Mouse (Mus musculus) heart, embryonic 14.5 days (tissue): ENCODE results near the gene Gas2l1. TPM values are rescaled to one million over a fixed set of nuclear protein-coding genes. Genes with fewer than 3 reads are reported as not detected.

Source experiments
- ATAC-seq: fragments of 200-750 bp; cut with Nextera tagmentation; 2 replicates; pipeline ENCODE4 v1.8.0; 2017; ENCODE audit warnings: low read depth, moderate TSS enrichment; ENCODE audit not compliant: insufficient number of reproducible peaks, insufficient read depth, low FRiP score
- H3K27ac ChIP-seq, 2 experiments: fragments of 200-500 bp in 1 of 2; fragments of 300-500 bp in 1 of 2; sonication (generic) in 1 of 2; replicated peaks in 1 of 2; 2 replicates each; pipeline ENCODE4 v1.5.1; 2012 to 2014; ENCODE audit warnings: low read depth in 2 of 2, low read length in 2 of 2, control low read depth in 1 of 2, mild to moderate bottlenecking in 1 of 2, mixed read lengths in 1 of 2; ENCODE audit not compliant: control insufficient read depth in 1 of 2, insufficient read depth in 1 of 2
- H3K27me3 ChIP-seq: fragments of 300-500 bp; sonication (generic); 2 replicates; pipeline ENCODE4 v1.6.1; 2014; ENCODE audit warnings: mild to moderate bottlenecking, low read length, control low read depth; ENCODE audit not compliant: control insufficient read depth, insufficient read depth
- H3K36me3 ChIP-seq: fragments of 300-500 bp; sonication (generic); 2 replicates; pipeline ENCODE4 v1.6.1; 2014; ENCODE audit warnings: mild to moderate bottlenecking, control low read depth, low read length, mixed read lengths; ENCODE audit not compliant: control insufficient read depth, insufficient read depth
- H3K4me1 ChIP-seq, 2 experiments: fragments of 200-500 bp in 1 of 2; fragments of 300-500 bp in 1 of 2; sonication (generic) in 1 of 2; 2 replicates each; pipeline ENCODE4 v1.6.1; 2012 to 2014; ENCODE audit warnings: low read length in 2 of 2, control low read depth in 1 of 2, mixed read lengths in 1 of 2; ENCODE audit not compliant: control insufficient read depth in 2 of 2, insufficient read depth in 2 of 2
- H3K4me2 ChIP-seq: fragments of 300-500 bp; sonication (generic); 2 replicates; pipeline ENCODE4 v1.6.1; 2014; ENCODE audit warnings: mild to moderate bottlenecking, low read length
- H3K4me3 ChIP-seq, 2 experiments: fragments of 200-500 bp in 1 of 2; fragments of 300-500 bp in 1 of 2; sonication (generic) in 1 of 2; 2 replicates each; pipeline ENCODE4 v1.5.1; 2012 to 2014; ENCODE audit warnings: low read length in 2 of 2, mild to moderate bottlenecking in 2 of 2, control low read depth in 1 of 2, low read depth in 1 of 2, moderate library complexity in 1 of 2; ENCODE audit not compliant: control insufficient read depth in 1 of 2, insufficient read depth in 1 of 2
- H3K9ac ChIP-seq: fragments of 300-500 bp; sonication (generic); 2 replicates; pipeline ENCODE4 v1.6.1; 2014; ENCODE audit warnings: mild to moderate bottlenecking, low read length
- H3K9me3 ChIP-seq: fragments of 300-500 bp; sonication (generic); 2 replicates; pipeline ENCODE4 v1.6.1; 2016; ENCODE audit warnings: low read length, control low read depth; ENCODE audit not compliant: control insufficient read depth
- WGBS: fragments of 180-500 bp; shearing (Covaris S2); extraction: QIAGEN DNeasy Blood & Tissue Kit; methylation state at CpG from one replicate; pipeline ENCODE4 v1.1.7; 2014; 5-methylcytosine and 5-hydroxymethylcytosine counted together
- polyA plus RNA-seq: library from polyadenylated mRNA; unstranded; fragments of >200 nt; fragmentation: Nextera tagmentation; extraction: Ambion mirVana; gene quantifications from 2 replicates; pipeline ENCODE4 v1.2.1, GENCODE M21; 2014

Gas2l1 gene
- polyA plus RNA-seq, 1 experiment from 2014 or later: 24.6 TPM

GRCm38 (mm10) chr11:5100283-5100682, 35.2 kb upstream of the Gas2l1 start:
- H3K27ac ChIP-seq: peak overlapping the region; percentile 53 to 98
- H3K4me1 ChIP-seq: peaks cover 11 to 28% of the 10 kb centered on the region in 2 experiments
- peaks cover 29% of the 10 kb centered on the region for H3K36me3 ChIP-seq
- no peaks in the 10 kb centered on the region for H3K27me3 ChIP-seq
- peak overlapping the region; percentile 90 for H3K4me2 ChIP-seq
- no peak for ATAC-seq
- WGBS: 3% methylated on average over 7 of the region's 7 CpGs
- peak overlapping the region; percentile 100 for H3K9ac ChIP-seq
- H3K9me3 ChIP-seq: no peaks in the 10 kb centered on the region
- peak overlapping the region; percentile 67 to 98 for H3K4me3 ChIP-seq

DNA sequence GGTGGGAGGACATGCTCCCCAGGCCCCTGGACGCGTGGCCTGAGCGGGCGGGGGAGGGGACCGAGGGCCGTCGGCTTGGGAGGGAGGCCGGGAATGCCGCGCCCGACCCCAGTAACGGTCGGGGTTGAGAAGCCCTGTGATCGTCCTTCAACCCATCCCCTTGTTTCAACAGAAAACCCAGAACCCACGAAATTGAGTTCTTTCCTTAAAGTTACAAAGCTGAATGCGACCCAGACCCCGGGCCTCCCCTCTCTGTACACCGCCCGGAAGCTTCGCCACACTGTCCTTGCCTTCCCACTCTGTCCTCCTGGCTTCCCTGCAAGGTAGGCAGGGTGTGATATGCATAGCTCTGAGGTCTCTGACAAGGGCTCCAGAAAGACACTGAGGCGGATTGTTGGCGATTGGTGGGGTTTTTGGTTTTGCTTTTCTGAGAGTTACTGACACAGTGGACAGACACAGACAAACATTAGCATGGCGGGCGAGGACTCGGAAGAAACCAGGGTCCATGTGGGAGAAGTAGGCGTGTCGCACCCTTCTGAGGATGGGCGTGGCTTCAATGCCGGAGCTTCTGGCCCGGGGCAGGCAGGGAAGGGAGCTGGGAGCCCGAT, 34.6 kb upstream of the Gas2l1 start:
- Histone ChIP-seq H3K36me3 (peaks cover 24% of the 10 kb centered on the region), H3K4me2 (peak overlapping the region; percentile 90), H3K27ac (peak overlapping the region; percentile 95 to 98), H3K9ac (peak overlapping the region; percentile 100), H3K4me1 (peaks cover 11 to 28% of the 10 kb centered on the region in 2 experiments), H3K27me3 (no peaks in the 10 kb centered on the region), H3K4me3 (peak overlapping the region; percentile 67 to 98), H3K9me3 (no peaks in the 10 kb centered on the region)
- ATAC-seq: peak; percentile 76
- WGBS: under 1% methylated on average over 31 of the region's 31 CpGs

- peak within 1 kb of the TSS; percentile 67 to 98 for H3K4me3 ChIP-seq
- H3K36me3 ChIP-seq: peaks cover 18% of the 10 kb centered on the region
- H3K9ac ChIP-seq: peak within 1 kb of the TSS; percentile 100
- H3K27ac ChIP-seq: peak within 1 kb of the TSS; percentile 95 to 98
- H3K4me2 ChIP-seq: peak within 1 kb of the TSS; percentile 94
- peaks cover 11 to 28% of the 10 kb centered on the region in 2 experiments for H3K4me1 ChIP-seq
- under 1% methylated on average over 84 of the region's 92 CpGs for WGBS
- no peaks in the 10 kb centered on the region for H3K27me3 ChIP-seq
- peak; percentile 88 for ATAC-seq
- H3K9me3 ChIP-seq: no peaks in the 10 kb centered on the region
Measured at GRCm38 (mm10) chr11:5098736-5099542, 33.8 kb upstream of the Gas2l1 start, which contains the start of the genes Rhbdd3 and Ewsr1. Rhbdd3 (plus strand) TSS chr11:5098926. Ewsr1 (minus strand) TSS chr11:5099266.

DNA sequence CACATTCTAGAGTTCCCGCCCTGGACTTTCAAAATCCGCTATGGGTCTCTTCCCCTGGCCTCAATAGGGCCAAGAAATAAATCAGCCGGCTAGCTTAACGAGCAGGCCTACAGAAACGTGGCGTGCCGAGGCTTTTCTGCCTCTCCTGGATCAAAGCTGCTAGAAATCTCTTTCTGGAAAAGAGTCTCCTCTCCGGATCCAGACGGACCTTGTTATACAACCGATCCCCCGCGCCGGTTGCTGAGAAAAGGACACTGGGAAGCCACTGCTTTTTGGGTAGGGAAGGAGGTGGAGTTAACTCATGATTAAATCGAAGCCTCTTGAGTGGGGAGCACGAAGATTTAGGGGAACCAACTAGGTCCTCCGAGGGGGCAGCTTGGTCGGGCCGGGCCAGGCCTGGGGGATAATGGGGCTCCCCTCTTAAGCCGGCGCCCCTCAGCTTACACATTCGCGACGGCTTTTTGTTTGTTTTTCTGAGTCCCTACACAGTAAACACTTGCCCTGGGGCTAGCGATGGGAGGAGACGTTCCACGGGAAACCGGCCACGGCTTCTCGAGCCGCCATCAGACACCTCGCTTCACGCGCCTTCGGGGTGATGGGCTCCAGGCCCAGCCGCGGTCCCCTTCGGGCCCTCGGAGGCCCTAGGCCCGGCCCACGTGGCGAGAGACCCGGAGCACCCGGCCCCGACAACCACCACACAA, 33.1 kb upstream of the Gas2l1 start:
- H3K4me3 ChIP-seq: peak overlapping the region; percentile 67 to 98
- no peaks in the 10 kb centered on the region for H3K9me3 ChIP-seq
- peaks cover 17% of the 10 kb centered on the region for H3K36me3 ChIP-seq
- peak overlapping the region; percentile 95 to 98 for H3K27ac ChIP-seq
- under 1% methylated on average over 44 of the region's 44 CpGs for WGBS
- peaks cover 11 to 28% of the 10 kb centered on the region in 2 experiments for H3K4me1 ChIP-seq
- peak; percentile 16; the same call in 1 of the 2 replicates for ATAC-seq
- no peaks in the 10 kb centered on the region for H3K27me3 ChIP-seq
- H3K4me2 ChIP-seq: peak overlapping the region; percentile 94
- peak overlapping the region; percentile 100 for H3K9ac ChIP-seq

GRCm38 (mm10) chr11:5096480-5097020, 31.4 kb upstream of the Gas2l1 start:
- H3K9ac ChIP-seq: peak overlapping the region; percentile 100
- H3K4me1 ChIP-seq: peaks cover 11 to 28% of the 10 kb centered on the region in 2 experiments
- H3K4me2 ChIP-seq: peak overlapping the region; percentile 94
- no peak for ATAC-seq
- WGBS: 49% methylated on average over 8 of the region's 8 CpGs
- H3K36me3 ChIP-seq: peaks cover 29% of the 10 kb centered on the region
- H3K27me3 ChIP-seq: no peaks in the 10 kb centered on the region
- H3K4me3 ChIP-seq: peak overlapping the region in 1 of 2 experiments; percentile 98; a peak in 2 of 4 replicates
- H3K27ac ChIP-seq: no peak overlapping the region
- H3K9me3 ChIP-seq: no peaks in the 10 kb centered on the region

- Histone ChIP-seq H3K27me3 (no peaks in the 10 kb centered on the region), H3K9ac (no peak overlapping the region), H3K4me2 (peak overlapping the region; percentile 94), H3K9me3 (no peaks in the 10 kb centered on the region), H3K4me1 (peaks cover 10 to 28% of the 10 kb centered on the region in 2 experiments), H3K36me3 (peaks cover 31% of the 10 kb centered on the region), H3K4me3 (no peak overlapping the region), H3K27ac (no peak overlapping the region)
- ATAC-seq: no peak
- WGBS: 71% methylated on average over 5 of the region's 5 CpGs
Measured at GRCm38 (mm10) chr11:5095877-5096276, 30.8 kb upstream of the Gas2l1 start.

- Histone ChIP-seq H3K27ac (no peak overlapping the region), H3K27me3 (no peaks in the 10 kb centered on the region), H3K9me3 (no peaks in the 10 kb centered on the region), H3K4me1 (peaks cover 2 to 11% of the 10 kb centered on the region in 2 experiments; a peak in 3 of 4 replicates), H3K36me3 (peaks cover 71% of the 10 kb centered on the region), H3K4me3 (no peak overlapping the region), H3K9ac (no peak overlapping the region), H3K4me2 (no peak overlapping the region)
- ATAC-seq: no peak
- 46% methylated on average over 2 of the region's 2 CpGs for WGBS
Measured at GRCm38 (mm10) chr11:5091706-5092105, 26.6 kb upstream of the Gas2l1 start.
